Mouse (Mus musculus): ENCODE data around the gene Olfr1360.
"Not testable (repeated sequence)": the region's sequence is repeated elsewhere in the genome, so short reads cannot be mapped to it uniquely, and the experiment has no call there.

Gene Olfr1360

DNA sequence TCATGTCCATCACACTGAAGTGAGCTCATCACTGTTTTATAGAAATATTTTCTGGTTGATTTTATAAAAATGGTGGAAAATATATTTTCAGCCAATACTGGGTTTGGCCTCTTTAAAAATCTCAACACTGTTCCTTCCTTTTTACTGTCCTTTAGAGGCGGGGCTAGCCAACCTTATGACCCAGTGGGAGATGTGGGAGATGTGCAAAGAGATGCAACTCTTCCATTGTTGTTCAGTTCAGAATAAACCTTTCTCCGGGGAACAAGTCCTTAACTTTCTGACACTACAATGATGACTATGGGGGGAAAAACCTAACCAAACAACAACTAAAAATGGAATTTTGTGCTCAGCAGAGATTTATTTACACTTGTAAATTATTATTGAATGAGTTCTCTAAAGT is at the start of gene Olfr1360:
Gene Olfr1360, minus strand, starts transcription at position 101 of the 400 bp plus-strand sequence.
- no peak for DNase-seq (ENCODE audit: low spot score in 2 of 2)

DNA sequence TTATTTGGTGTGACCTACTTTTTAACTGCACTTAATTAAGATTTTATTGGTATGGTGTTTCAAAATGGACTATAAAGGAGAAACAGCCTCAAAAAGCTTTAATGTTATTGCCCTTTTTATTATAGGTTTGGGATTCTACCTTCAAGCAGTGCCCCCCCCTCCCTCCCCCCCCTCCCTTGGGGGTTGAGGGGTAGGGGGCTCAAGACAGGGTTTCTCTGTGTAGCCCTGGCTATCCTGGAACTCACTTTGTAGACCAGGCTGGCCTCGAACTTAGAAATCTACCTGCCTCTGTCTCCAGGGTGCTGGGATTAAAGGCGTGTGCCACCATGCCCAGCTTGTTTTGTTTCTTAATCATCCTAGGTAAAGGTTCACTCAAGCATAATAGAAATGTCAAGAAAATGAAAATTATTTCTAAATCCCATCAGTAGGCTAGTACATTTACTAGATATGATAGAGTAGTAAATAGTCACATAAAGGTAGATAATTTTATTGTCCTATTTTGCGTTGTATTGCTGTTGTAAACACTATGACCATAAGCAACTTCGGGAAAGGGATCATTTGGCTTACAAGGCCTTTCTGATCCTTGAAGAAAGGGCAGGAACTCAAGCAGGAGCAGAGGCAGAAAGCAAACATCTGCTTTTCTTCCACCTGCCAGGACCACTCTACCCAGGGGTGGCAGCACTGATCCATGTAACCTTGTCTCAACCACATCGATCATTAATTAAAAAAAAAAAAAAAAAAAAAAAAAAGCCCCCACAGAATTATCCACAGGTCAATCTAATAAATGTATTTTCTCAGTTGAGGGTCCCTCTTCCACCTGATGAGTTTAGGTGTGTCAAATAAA is 46.0 kb upstream of the Olfr1360 start:
- no peak for DNase-seq (ENCODE audit: low spot score in 2 of 2)

DNA sequence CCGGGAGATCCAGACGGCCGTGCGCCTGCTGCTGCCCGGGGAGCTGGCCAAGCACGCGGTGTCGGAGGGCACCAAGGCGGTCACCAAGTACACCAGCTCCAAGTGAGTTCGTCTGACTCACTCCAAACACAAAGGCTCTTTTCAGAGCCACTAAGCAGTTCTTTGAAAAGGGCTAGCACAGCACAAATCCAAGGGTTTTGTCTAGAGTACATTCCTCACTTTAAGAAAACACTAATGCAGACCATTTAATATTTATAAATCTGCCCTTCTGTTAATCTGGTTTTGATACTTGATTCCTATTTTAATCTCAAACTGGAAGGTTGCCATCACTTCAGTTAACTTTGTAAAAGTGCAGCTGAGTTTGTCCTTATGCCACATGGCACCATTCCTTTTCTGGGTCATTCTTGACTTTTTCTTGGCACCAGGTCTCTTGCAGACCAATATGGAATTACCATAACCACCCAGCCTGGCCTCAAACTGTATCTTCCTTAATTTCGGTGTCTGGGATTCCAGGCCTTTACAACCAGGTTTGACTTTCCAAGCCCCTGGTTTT is 45.2 kb upstream of the Olfr1360 start:
- no peak for DNase-seq (ENCODE audit: low spot score in 2 of 2)

DNA sequence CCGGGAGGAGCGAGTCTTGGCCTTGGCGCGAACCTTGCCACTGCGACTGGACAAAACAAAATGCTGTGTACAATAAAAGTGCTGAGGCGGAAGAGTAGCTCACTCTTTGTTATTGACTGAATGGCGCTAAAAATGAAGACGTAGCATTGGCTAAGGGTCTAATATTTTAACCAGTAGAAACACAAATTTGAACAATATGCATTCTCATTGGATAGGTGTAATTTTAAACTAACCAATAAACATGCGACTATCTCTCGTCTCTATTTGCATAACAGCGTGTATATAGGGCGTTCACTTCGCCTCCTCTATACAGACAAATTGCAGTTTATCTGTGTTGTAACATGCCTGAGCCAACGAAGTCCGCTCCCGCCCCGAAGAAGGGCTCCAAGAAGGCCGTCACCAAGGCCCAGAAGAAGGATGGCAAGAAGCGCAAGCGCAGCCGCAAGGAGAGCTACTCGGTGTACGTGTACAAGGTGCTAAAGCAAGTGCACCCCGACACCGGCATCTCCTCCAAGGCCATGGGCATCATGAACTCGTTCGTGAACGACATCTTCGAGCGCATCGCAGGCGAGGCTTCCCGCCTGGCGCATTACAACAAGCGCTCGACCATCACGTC is 44.7 kb upstream of the Olfr1360 start, which contains the start of gene Hist1h2bm:
Gene Hist1h2bm, plus strand, starts transcription at position 288 of the 616 bp plus-strand sequence.
- peak; percentile 74 to 80 for DNase-seq (ENCODE audit: low spot score in 2 of 2)

DNA sequence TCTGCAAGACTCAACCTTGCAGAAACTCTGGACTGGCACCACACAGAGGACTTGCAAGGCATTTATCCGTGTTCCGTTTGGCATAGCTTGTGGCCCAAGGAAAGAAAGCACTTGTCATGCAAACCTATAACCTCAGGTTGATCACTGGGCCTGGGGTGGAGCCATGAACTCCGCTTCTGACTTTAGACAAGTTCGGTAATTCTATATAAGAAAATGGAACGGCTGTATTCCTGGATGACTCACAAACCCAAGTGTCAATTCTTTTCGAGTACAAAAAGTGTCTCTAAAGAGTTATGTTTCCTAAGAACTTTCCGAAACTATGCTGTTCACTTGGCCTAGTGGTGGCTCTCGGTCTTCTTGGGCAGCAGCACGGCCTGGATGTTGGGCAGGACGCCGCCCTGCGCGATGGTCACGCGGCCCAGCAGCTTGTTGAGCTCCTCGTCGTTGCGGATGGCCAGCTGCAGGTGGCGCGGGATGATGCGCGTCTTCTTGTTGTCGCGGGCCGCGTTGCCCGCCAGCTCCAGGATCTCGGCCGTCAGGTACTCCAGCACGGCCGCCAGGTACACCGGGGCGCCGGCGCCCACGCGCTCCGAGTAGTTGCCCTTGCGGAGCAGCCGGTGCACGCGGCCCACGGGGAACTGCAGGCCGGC is 44.0 kb upstream of the Olfr1360 start:
- not testable (repeated sequence) for DNase-seq (ENCODE audit: low spot score in 2 of 2)

DNA sequence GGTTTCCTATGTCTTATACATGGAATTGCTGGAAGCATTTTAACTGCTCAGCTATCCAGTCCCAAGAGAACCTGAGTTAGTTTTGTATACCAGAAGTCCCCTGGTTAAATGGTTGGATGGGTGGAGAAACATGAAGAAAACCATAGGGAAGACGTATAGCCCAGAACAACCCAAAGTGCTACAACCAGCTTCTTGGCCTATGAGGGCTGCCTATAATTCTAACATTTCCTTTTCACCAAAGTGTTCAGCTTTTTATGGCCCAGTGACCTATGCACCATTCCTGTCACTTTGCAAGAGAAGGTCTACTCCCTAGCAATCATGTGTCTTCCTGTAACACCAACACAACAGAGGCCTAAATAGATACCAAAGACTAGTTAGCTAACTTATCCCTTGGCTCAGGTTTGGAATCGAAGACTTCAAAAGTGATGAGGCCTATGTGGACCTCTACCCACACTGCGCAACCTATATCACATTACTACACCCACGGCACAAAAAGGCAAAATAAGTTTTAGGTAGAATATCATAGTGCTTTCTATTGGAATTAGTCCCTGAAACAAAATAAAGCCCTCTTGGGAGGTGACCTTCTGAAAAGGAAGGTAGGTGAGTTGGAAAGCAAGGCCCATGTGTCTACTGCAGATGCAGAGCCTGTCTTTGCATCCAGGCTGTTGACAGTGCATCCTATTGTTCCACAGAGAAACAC is 41.3 kb upstream of the Olfr1360 start:
- DNase-seq (ENCODE audit: low spot score in 2 of 2), result no peak

DNA sequence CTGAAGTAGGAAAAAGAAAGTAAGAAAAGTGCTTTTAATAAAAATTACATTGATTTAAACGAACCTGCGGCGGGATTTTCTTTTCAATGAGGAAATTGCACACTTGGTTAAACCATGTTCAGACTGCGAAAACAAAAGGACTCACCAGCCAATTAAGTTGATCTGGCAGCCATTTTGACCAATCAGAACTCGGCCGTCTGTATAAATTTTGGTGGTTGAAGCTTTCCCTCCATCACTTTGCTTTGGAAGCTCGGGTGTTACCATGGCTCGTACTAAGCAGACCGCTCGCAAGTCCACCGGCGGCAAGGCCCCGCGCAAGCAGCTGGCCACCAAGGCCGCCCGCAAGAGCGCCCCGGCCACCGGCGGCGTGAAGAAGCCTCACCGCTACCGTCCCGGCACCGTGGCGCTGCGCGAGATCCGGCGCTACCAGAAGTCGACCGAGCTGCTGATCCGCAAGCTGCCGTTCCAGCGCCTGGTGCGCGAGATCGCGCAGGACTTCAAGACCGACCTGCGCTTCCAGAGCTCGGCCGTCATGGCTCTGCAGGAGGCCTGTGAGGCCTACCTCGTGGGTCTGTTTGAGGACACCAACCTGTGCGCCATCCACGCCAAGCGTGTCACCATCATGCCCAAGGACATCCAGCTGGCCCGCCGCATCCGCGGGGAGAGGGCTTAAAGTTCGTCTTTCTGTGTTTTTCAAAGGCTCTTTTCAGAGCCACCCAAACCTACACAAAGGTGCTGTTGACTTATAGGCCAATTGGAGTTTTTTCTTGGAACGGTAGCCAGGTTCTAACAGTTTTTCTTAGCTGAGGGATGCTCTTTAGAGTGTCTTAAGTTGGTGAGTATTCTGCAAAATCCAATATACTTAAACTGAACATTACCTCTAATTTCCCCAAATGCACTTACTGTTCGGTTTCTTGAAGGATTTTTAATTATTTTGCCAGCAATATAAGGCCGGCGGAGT is 40.5 kb upstream of the Olfr1360 start, which contains the start of gene Hist1h3h:
Gene Hist1h3h, plus strand, starts transcription at position 263 of the 961 bp plus-strand sequence.
- peak; percentile 73 to 92 for DNase-seq (ENCODE audit: low spot score in 2 of 2)

DNA sequence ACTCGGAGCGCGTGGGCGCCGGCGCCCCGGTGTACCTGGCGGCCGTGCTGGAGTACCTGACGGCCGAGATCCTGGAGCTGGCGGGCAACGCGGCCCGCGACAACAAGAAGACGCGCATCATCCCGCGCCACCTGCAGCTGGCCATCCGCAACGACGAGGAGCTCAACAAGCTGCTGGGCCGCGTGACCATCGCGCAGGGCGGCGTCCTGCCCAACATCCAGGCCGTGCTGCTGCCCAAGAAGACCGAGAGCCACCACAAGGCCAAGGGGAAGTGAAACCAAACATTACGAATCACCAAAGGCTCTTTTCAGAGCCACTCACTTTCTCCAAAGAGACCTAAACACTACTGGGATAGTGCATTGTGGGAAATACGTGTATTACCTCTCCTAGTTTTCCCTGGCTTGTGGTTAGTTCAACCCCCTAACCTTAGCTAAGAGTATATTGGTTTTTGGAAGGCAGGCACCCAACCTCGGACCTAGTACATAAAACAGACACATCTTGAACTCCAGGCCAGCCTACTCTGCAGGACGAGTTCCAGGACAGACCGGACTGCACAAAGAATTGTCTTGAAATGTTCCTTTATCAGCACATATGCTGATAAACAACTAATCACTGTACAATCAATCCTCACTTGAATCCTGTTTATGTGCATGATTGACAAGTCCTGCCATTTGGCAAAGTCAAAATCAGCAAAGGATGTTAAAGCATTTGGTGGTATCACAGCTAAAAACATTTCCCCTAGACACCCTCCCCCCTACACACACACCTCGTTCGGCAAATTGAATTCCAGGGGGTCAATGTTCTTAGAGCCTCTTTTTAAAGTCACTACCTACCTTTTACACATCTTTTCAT is 39.6 kb upstream of the Olfr1360 start:
- DNase-seq (ENCODE audit: low spot score in 2 of 2), result peak in 1 of 2 experiments; percentile 16

DNA sequence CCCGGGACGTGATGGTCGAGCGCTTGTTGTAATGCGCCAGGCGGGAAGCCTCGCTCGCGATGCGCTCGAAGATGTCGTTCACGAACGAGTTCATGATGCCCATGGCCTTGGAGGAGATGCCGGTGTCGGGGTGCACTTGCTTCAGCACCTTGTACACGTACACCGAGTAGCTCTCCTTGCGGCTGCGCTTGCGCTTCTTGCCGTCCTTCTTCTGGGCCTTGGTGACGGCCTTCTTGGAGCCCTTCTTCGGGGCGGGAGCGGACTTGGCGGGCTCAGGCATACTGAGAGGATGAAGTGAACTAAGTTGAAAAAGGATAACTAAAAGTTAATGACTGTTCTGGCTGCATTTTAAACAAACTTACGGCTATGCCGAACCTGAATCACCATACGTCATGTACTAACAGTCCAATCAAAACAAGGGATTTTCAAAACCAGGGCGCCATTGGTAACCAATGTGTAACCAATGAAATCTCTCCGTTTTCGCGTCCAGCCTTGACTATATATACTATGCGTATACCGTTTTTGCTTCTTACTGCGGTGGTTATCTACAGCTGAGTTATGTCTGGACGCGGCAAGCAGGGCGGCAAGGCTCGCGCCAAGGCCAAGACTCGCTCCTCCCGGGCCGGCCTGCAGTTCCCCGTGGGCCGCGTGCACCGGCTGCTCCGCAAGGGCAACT is 38.8 kb upstream of the Olfr1360 start, which contains the start of the genes Hist1h2bl and Hist1h2ai:
Gene Hist1h2bl, minus strand, starts transcription at position 280 of the 676 bp plus-strand sequence.
Gene Hist1h2ai, plus strand, starts transcription at position 559 of the 676 bp plus-strand sequence.
- peak; percentile 92 to 95 for DNase-seq (ENCODE audit: low spot score in 2 of 2)

DNA sequence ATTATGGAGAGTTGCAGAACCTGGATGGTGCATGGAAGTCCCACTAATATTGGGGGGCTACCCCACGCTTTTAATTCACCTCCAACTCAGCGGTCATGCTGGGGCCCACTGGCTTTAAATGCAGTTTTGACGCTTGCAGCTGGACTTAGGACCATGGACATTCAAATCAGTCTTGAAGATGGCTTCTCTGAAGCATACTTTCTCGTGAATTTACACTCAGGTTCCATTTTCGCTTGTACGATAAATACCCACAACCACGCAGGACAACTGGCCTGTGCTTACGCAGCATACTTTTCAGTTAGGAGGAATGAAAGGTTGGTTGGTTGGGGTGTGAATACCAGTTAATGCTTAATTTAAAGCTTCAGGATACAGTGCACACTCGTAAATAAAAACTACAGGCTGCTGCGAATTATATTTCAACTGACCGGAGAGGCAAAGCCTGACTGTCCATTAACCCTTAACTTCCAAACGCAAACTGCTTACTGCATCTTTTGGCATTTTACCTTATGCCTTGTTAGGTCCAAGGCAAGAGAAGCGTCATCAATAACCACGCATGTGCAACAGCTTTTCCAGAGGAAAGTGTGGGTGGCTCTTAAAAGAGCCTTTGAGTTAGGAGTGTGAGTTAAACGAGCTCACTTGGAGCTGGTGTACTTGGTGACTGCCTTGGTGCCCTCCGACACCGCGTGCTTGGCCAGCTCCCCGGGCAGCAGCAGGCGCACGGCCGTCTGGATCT is 38.1 kb upstream of the Olfr1360 start:
- DNase-seq (ENCODE audit: low spot score in 2 of 2), result no peak

DNA sequence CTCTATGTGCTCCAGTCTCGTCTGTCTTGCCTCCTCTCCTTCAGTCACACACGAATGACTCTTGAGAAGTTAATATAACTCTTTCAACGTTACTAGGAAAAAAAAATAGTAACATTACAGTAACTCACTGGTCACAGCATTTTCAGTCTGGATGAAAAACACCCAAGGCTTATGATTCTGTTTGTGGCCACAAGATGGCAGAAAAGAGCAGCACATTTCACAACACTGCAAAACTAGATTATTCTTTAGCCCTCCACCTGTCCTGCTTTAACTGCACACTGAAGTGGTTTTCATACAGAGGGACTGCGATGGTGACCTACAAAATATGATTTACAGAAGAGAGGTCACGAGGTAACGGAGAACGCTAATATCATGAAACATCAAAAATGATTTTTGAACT is 37.5 kb upstream of the Olfr1360 start:
- DNase-seq (ENCODE audit: low spot score in 2 of 2), result peak in 1 of 2 experiments; percentile 79

DNA sequence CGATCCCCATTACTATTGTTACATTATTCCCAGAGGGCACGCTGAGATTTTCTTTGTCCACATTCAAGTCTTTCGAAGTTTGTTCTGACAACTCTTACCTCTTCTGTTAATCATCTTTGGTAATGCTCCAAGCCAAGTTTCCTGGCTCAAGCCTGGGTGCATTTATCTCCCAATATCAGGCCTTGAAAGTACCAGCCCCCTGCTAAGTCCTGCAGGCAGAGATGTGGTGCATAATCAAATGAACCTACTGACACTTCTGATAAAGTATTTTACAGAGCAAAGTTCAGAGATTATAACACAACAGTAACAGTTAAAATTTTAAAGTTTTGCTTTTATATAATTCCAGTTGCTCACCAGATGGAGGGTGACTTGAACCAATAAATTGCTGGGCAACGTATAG is 34.5 kb upstream of the Olfr1360 start:
- DNase-seq (ENCODE audit: low spot score in 2 of 2), result no peak

DNA sequence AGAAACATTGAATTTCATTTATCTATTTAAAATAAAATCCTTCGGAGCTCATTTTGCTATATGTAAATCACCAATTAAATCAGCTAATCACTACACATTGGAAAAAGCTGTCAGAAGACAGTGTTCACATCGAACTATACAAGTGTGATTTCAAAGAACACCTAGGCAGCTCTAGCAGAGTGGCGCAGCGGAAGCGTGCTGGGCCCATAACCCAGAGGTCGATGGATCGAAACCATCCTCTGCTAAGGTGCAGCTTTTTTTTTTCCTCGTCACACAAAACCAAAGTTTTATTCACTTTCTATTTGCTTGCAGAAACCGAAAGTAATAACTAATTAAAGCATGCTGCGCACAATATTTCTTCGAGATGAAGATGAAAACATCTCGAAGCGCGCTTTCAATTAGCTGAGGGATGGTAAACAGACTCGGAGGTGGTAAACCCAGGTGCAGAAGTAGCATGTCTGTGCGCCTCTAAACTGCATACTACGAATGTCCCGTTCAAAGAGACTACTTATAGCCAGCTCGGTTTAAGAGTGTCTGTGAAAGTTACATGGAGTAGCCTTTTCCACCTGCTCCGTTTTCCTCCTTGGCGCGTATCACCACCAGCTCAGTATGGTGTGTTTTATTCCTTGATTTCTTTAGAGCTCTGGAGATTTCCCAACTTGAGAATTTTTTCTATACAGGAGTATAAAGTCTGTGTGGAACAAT is 33.8 kb upstream of the Olfr1360 start:
- DNase-seq (ENCODE audit: low spot score in 2 of 2), result peak in 1 of 2 experiments; percentile 89

DNA sequence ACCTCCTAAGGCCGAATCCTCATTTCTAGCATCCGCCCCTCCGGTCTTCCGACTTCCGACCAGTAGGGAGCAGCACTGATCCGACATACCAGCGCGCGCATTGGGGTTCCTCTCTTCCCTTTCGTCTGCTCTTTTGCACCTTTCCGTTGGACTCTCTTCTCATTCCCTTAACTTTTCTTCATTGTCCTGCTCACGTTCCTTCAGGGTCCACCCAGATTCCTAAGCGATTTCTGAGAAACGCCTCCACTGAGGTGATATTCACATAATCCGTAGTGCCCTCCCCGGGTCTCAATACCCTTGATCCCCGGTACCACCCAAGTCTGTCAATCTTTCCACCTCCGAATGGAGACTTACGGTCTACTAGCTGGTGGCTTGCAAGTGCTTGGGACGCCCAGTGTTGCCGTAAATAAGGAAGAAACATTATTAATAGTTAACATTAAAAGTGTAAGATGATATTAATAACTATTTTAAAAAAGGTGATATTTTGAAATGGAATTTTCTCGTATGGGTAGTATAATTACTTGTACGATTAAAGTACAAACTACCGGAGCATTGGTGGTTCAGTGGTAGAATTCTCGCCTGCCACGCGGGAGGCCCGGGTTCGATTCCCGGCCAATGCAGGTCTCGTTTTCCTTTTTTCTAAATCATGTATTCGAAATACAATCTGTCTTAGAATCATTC is 33.0 kb upstream of the Olfr1360 start:
- DNase-seq (ENCODE audit: low spot score in 2 of 2), result peak; percentile 60 to 93

DNA sequence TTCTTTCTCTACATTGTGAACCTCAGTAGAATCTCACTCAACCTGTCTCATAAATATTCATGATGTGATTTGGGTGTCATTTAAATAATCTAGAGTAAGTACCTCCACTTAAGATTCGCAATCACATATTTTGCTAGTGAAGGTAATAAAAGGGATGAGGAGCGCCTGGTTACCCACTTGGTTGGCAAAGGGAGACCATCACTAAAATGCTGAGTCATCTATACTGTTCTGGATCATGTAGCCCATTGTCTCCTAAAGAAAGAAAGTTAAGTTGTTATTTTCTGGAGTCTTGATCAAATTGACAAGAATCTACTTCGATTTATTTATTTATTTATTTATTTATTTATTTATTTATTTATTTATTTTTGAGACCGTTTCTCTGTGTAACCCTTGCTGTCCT is 29.5 kb upstream of the Olfr1360 start:
- DNase-seq (ENCODE audit: low spot score in 2 of 2), result no peak

DNA sequence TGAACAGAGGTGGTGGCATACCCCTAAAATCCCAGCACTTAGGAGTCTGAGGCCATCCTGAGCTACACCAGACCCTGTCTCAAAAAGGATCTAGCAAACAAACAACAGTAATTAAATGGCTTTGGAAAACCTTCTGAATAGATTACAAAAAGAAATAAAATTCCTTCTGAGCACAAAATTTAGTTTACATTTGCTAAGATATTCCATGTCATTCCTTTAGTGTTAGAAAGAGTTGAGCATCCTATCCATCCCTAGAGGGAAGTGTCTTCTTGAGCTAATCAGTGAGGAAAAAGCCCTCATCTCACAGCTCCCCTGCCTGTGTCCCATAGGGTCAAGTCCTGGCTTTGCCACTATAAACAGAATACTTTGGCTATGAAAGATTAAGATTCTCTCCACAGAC is 20.6 kb upstream of the Olfr1360 start, which contains the start of gene Olfr1359:
Gene Olfr1359, plus strand, starts transcription at position 301 of the 400 bp plus-strand sequence.
- no peak for DNase-seq (ENCODE audit: low spot score in 2 of 2)

DNA sequence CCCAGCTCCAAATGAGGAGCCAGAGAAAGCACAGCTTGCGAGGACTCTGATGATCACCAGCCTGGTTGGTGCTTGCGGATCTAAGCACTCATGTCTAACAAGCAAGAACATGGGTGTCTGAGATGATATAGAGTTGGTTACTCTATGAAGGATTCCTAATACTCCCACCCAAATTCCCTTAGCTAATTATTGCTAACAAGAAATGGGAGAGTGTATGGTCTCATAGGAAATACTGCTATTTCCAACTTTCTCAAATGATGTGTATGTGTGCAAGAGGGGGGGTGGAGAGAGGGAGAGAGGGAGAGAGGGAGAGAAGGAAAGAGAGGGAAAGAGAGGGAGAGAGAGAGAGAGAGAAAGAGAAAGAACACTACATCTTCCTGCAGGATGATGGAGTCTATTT is 13.9 kb downstream of the Olfr1360 start, which contains the start of gene Olfr1361:
Gene Olfr1361, minus strand, starts transcription at position 101 of the 400 bp plus-strand sequence.
- no peak for DNase-seq (ENCODE audit: low spot score in 2 of 2)

All from left cerebral cortex, adult 9 months (tissue).